Mouse (Mus musculus) liver, embryonic 16.5 days (tissue): Measurements from ENCODE around the gene C2. TPM values are rescaled to one million over a fixed set of nuclear protein-coding genes. Genes with fewer than 3 reads are reported as not detected.
A peak's percentile ranks its signal among the peaks of the same experiment; 100 is the strongest.

Experiments used
- ATAC-seq: fragments of 200-750 bp; cut with Nextera tagmentation; 2 replicates; pipeline ENCODE4 v1.8.0; 2017; ENCODE audit warnings: low read depth, mild to moderate bottlenecking, moderate number of reproducible peaks, moderate library complexity
- H3K27ac ChIP-seq: fragments of 300-500 bp; sonication (generic); 2 replicates; pipeline ENCODE4 v1.5.1; 2014; ENCODE audit warnings: mild to moderate bottlenecking, low read length
- H3K27me3 ChIP-seq: fragments of 300-500 bp; sonication (generic); 2 replicates; pipeline ENCODE4 v1.6.1; 2014; ENCODE audit warnings: low read depth, low read length, mixed read lengths; ENCODE audit not compliant: control insufficient read depth, insufficient read depth
- H3K36me3 ChIP-seq: fragments of 300-500 bp; sonication (generic); 2 replicates; pipeline ENCODE4 v1.6.1; 2014; ENCODE audit warnings: mild to moderate bottlenecking; ENCODE audit not compliant: control insufficient read depth, insufficient read depth
- H3K4me1 ChIP-seq: fragments of 300-500 bp; sonication (generic); 2 replicates; pipeline ENCODE4 v1.6.1; 2014; ENCODE audit warnings: low read depth, low read length, mixed read lengths; ENCODE audit not compliant: control insufficient read depth
- H3K4me2 ChIP-seq: fragments of 300-500 bp; sonication (generic); 2 replicates; pipeline ENCODE4 v1.6.1; 2014; ENCODE audit warnings: low read depth, low read length, mixed read lengths
- H3K4me3 ChIP-seq: fragments of 300-500 bp; sonication (generic); 2 replicates; pipeline ENCODE4 v1.5.1; 2014; ENCODE audit warnings: low read depth, mild to moderate bottlenecking, low read length
- H3K9ac ChIP-seq: fragments of 300-500 bp; sonication (generic); 2 replicates; pipeline ENCODE4 v1.6.1; 2014; ENCODE audit warnings: low read depth, low read length
- H3K9me3 ChIP-seq: fragments of 300-500 bp; sonication (generic); replicated peaks from 2 replicates; pipeline ENCODE4 v1.6.1; 2016; ENCODE audit warnings: low read length; ENCODE audit not compliant: control insufficient read depth
- WGBS: fragments of 180-500 bp; shearing (Covaris S2); extraction: QIAGEN DNeasy Blood & Tissue Kit; methylation state at CpG from one replicate; pipeline ENCODE4 v1.1.7; 2014; ENCODE audit not compliant: insufficient replicate concordance; 5-methylcytosine and 5-hydroxymethylcytosine counted together
- polyA plus RNA-seq: library from polyadenylated mRNA; unstranded; fragments of >200 nt; fragmentation: Nextera tagmentation; extraction: Ambion mirVana; gene quantifications from 2 replicates; pipeline ENCODE4 v1.2.1, GENCODE M21; 2015

C2 gene
- polyA plus RNA-seq, 1 experiment from 2014 or later, result 33.9 TPM

GRCm38 (mm10) chr17:34891377-34891776, 6.7 kb downstream of the C2 start:
- H3K4me1 ChIP-seq, result peaks cover 21% of the 10 kb centered on the region

GRCm38 (mm10) chr17:34890074-34890743, 7.9 kb downstream of the C2 start:
- H3K27me3 ChIP-seq, result no peaks in the 10 kb centered on the region
- WGBS, result 76% methylated on average over 12 of the region's 12 CpGs
- H3K27ac ChIP-seq, result no peak overlapping the region
- no peaks in the 10 kb centered on the region for H3K36me3 ChIP-seq
- H3K9me3 ChIP-seq, result no peaks in the 10 kb centered on the region
- H3K4me1 ChIP-seq, result peaks cover 13% of the 10 kb centered on the region
- H3K4me3 ChIP-seq, result no peak overlapping the region
- ATAC-seq, result no peak
- no peak overlapping the region for H3K4me2 ChIP-seq
- H3K9ac ChIP-seq, result no peak overlapping the region

More at GRCm38 (mm10) chr17:34891377-34891776, 6.7 kb downstream of the C2 start:
- Histone ChIP-seq H3K4me3 (no peak overlapping the region), H3K4me2 (no peak overlapping the region), H3K27ac (no peak overlapping the region), H3K36me3 (no peaks in the 10 kb centered on the region), H3K9ac (no peak overlapping the region), H3K27me3 (no peaks in the 10 kb centered on the region), H3K9me3 (no peaks in the 10 kb centered on the region)
- ATAC-seq, result no peak
- 82% methylated on average over 2 of the region's 2 CpGs for WGBS

DNA sequence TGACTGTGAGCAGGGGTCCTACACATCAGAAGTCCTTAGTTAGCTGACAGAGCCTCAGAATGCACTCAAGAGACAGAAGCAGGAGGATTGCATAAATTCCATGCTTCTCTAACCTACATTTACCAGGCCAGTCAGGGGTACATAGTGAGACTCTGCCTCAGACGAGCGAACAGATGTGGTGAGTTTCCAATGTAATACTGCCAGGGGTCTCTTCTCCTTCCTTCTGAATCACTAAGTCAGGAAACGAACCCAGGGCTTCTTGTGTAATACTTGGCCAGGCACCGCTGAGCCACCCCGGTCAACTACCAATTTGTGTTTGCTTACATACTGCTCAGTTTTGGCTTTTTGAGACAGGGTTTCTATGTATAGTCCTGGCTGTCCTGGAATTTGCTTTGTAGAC, 10.1 kb downstream of the C2 start:
- Histone ChIP-seq H3K4me1 (peaks cover 3% of the 10 kb centered on the region), H3K9ac (no peak overlapping the region), H3K27ac (no peak overlapping the region), H3K4me3 (no peak overlapping the region), H3K9me3 (no peaks in the 10 kb centered on the region), H3K36me3 (no peaks in the 10 kb centered on the region), H3K27me3 (no peaks in the 10 kb centered on the region), H3K4me2 (no peak overlapping the region)
- ATAC-seq, result no peak
- WGBS, result 56% methylated on average over 5 of the region's 5 CpGs

GRCm38 (mm10) chr17:34885615-34886014, 12.4 kb downstream of the C2 start:
- no peak overlapping the region for H3K4me3 ChIP-seq
- no peak overlapping the region for H3K9ac ChIP-seq
- no peaks in the 10 kb centered on the region for H3K36me3 ChIP-seq
- H3K4me1 ChIP-seq, result peaks cover 2% of the 10 kb centered on the region
- H3K27me3 ChIP-seq, result no peaks in the 10 kb centered on the region
- no peak overlapping the region for H3K27ac ChIP-seq
- 73% methylated on average over 3 of the region's 3 CpGs for WGBS
- ATAC-seq, result no peak
- no peaks in the 10 kb centered on the region for H3K9me3 ChIP-seq
- no peak overlapping the region for H3K4me2 ChIP-seq

- ATAC-seq, result no peak
- no peak overlapping the region for H3K4me3 ChIP-seq
- H3K27ac ChIP-seq, result no peak overlapping the region
- no peaks in the 10 kb centered on the region for H3K36me3 ChIP-seq
- peaks cover 2% of the 10 kb centered on the region for H3K4me1 ChIP-seq
- WGBS, result 37% methylated on average over 6 of the region's 6 CpGs
- H3K27me3 ChIP-seq, result no peaks in the 10 kb centered on the region
- H3K4me2 ChIP-seq, result no peak overlapping the region
- H3K9ac ChIP-seq, result no peak overlapping the region
- no peaks in the 10 kb centered on the region for H3K9me3 ChIP-seq
Measured at GRCm38 (mm10) chr17:34884704-34885103, 13.4 kb downstream of the C2 start.

GRCm38 (mm10) chr17:34883332-34883731, 14.7 kb downstream of the C2 start:
- Histone ChIP-seq H3K9me3 (no peaks in the 10 kb centered on the region), H3K27ac (no peak overlapping the region), H3K4me2 (no peak overlapping the region), H3K9ac (no peak overlapping the region), H3K36me3 (no peaks in the 10 kb centered on the region), H3K4me1 (peaks cover 2% of the 10 kb centered on the region), H3K27me3 (no peaks in the 10 kb centered on the region), H3K4me3 (no peak overlapping the region)
- ATAC-seq, result no peak
- 49% methylated on average over 3 of the region's 3 CpGs for WGBS

- Histone ChIP-seq H3K4me2 (peak within 1 kb of the TSS; percentile 51), H3K9me3 (no peaks in the 10 kb centered on the region), H3K36me3 (no peaks in the 10 kb centered on the region), H3K27me3 (no peaks in the 10 kb centered on the region), H3K4me3 (peak within 1 kb of the TSS; percentile 46), H3K9ac (peak within 1 kb of the TSS; percentile 12; the same call in 1 of the 2 replicates), H3K27ac (peak within 1 kb of the TSS; percentile 75), H3K4me1 (peaks cover 2% of the 10 kb centered on the region)
- 23% methylated on average over 15 of the region's 15 CpGs for WGBS
- peak; percentile 72 for ATAC-seq
Measured at GRCm38 (mm10) chr17:34881683-34882310, 16.3 kb downstream of the C2 start, which contains the start of gene Gm20547. Gm20547 (minus strand) TSS chr17:34882042.

- ATAC-seq, result no peak
- H3K9ac ChIP-seq, result no peak overlapping the region
- no peak overlapping the region for H3K27ac ChIP-seq
Measured at GRCm38 (mm10) chr17:34881166-34881565, 16.9 kb downstream of the C2 start.

GRCm38 (mm10) chr17:34879336-34879879, 18.7 kb downstream of the C2 start, which contains the start of gene Zbtb12:
Zbtb12 (plus strand) TSS chr17:34879483.
- Histone ChIP-seq H3K9ac (no peak within 1 kb of the TSS), H3K4me2 (no peak within 1 kb of the TSS)
- 58% methylated on average over 11 of the region's 11 CpGs for WGBS

More at GRCm38 (mm10) chr17:34881166-34881565, 16.9 kb downstream of the C2 start:
- Histone ChIP-seq H3K9me3 (no peaks in the 10 kb centered on the region), H3K4me2 (peak overlapping the region; percentile 51), H3K4me3 (peak overlapping the region; percentile 46), H3K27me3 (no peaks in the 10 kb centered on the region), H3K4me1 (peaks cover 2% of the 10 kb centered on the region), H3K36me3 (no peaks in the 10 kb centered on the region)

More at GRCm38 (mm10) chr17:34879336-34879879, 18.7 kb downstream of the C2 start, which contains the start of gene Zbtb12:
- no peak for ATAC-seq
- no peaks in the 10 kb centered on the region for H3K27me3 ChIP-seq
- H3K9me3 ChIP-seq, result no peaks in the 10 kb centered on the region
- no peak within 1 kb of the TSS for H3K27ac ChIP-seq
- H3K4me3 ChIP-seq, result no peak within 1 kb of the TSS
- H3K4me1 ChIP-seq, result no peaks in the 10 kb centered on the region; the same call in none of the 2 replicates
- no peaks in the 10 kb centered on the region for H3K36me3 ChIP-seq
